ENCODE assay signal across 13 mouse cellular contexts in genomic region chr6:93727630-93728178, GRCm38 (mm10).
DNase-seq lines count a peak whose midpoint lies in the region; ATAC-seq and TF ChIP-seq lines count a peak whose summit lies in the region.
"Had no signal": no experiment of that assay in that cellular context is flagged by ENCODE, and none has a peak within 500 bp of the region (broad histone marks: within the 10 kb centered on the region; RNA-seq: fewer than 3 reads in every experiment).

No protein-coding gene starts in this region.

- ATAC-seq in intestine, postnatal 0 days, result no peak
- 0 out of 2 replicates have a peak, but pooled peaks have one; percentile 37 for ATAC-seq in stomach, embryonic 14.5 days (ENCODE audit: insufficient number of reproducible peaks, insufficient read depth, low FRiP score, low read depth)

- no peaks in the 10 kb centered on the region for H3K27me3 ChIP-seq in intestine, postnatal 0 days (replicated peaks; ENCODE audit: control insufficient read depth, insufficient read depth, low read length)
- no peaks in the 10 kb centered on the region for H3K27me3 ChIP-seq in stomach, embryonic 14.5 days (ENCODE audit: control insufficient read depth, insufficient read depth, low read length)
- no peaks in the 10 kb centered on the region for H3K27me3 ChIP-seq in hindbrain, embryonic 10.5 days (ENCODE audit: insufficient read depth, poor library complexity, severe bottlenecking)
- H3K27me3 ChIP-seq: hindbrain, embryonic 12.5 days had no signal

- 35% methylated on average over 15 of the region's 15 CpGs for WGBS in intestine, postnatal 0 days
- WGBS in stomach, embryonic 14.5 days, result 34% methylated on average over 15 of the region's 15 CpGs
- 43% methylated on average over 15 of the region's 15 CpGs for WGBS in hindbrain, embryonic 10.5 days

- no peak overlapping the region for H3K9ac ChIP-seq in intestine, postnatal 0 days (ENCODE audit: low read depth, low read length)
- no peak overlapping the region for H3K9ac ChIP-seq in stomach, embryonic 14.5 days (replicated peaks; ENCODE audit: low read depth, low read length)
- H3K9ac ChIP-seq: hindbrain, embryonic 12.5 days had no signal

- H3K4me2 ChIP-seq in intestine, postnatal 0 days (replicated peaks; ENCODE audit: low read depth), result 0 out of 2 replicates have a peak overlapping the region, but pooled peaks have one; percentile 13
- 0 out of 2 replicates have a peak overlapping the region, but pooled peaks have one; percentile 7 for H3K4me2 ChIP-seq in stomach, embryonic 14.5 days (replicated peaks; ENCODE audit: low read depth, low read length)
- H3K4me2 ChIP-seq: hindbrain, embryonic 12.5 days had no signal

- H3K9me3 ChIP-seq in intestine, postnatal 0 days (ENCODE audit: control insufficient read depth), result no peaks in the 10 kb centered on the region
- H3K9me3 ChIP-seq in stomach, embryonic 14.5 days (ENCODE audit: control insufficient read depth, low read depth, low read length), result no peaks in the 10 kb centered on the region
- no peaks in the 10 kb centered on the region for H3K9me3 ChIP-seq in hindbrain, embryonic 10.5 days
- H3K9me3 ChIP-seq: hindbrain, embryonic 12.5 days had no signal

- no peak overlapping the region for H3K4me3 ChIP-seq in layer of hippocampus, adult 2 months
- no peak overlapping the region for H3K4me3 ChIP-seq in intestine, postnatal 0 days (ENCODE audit: low read depth, low read length)
- no peak overlapping the region for H3K4me3 ChIP-seq in stomach, embryonic 14.5 days (ENCODE audit: low read depth, low read length)
- H3K4me3 ChIP-seq in hindbrain, embryonic 10.5 days, result no peak overlapping the region
- H3K4me3 ChIP-seq: erythroblast, embryonic 14.5 days; hindbrain, embryonic 12.5 days had no signal

- no peak for DNase-seq in layer of hippocampus, adult 2 months (ENCODE audit: low spot score in 2 of 2)
- no peak for DNase-seq in layer of hippocampus, postnatal 36 days
- DNase-seq in kidney, postnatal 4 days, result peak; percentile 17 to 40
- no peak for DNase-seq in left cerebral cortex, adult 9 months (ENCODE audit: low spot score in 2 of 2)
- no peak for DNase-seq in layer of hippocampus, postnatal 25 days (ENCODE audit: extremely low spot score in 1 of 2, low spot score in 1 of 2)
- no peak for DNase-seq in hindbrain, embryonic 10.5 days (ENCODE audit: low spot score)
- DNase-seq: adrenal gland, postnatal 25 days; cerebellum, adult 2 months; right cerebral cortex, adult 18-20 months had no signal

- H3K4me1 ChIP-seq in intestine, postnatal 0 days (replicated peaks; ENCODE audit: control insufficient read depth, insufficient read depth, low read length), result no peaks in the 10 kb centered on the region; the same call in 1 of the 2 replicates
- H3K4me1 ChIP-seq in stomach, embryonic 14.5 days (ENCODE audit: control insufficient read depth, insufficient read depth, low read length), result no peaks in the 10 kb centered on the region
- H3K4me1 ChIP-seq in hindbrain, embryonic 10.5 days (replicated peaks), result peaks cover 34% of the 10 kb centered on the region

- H3K27ac ChIP-seq in layer of hippocampus, adult 2 months, result 0 out of 2 replicates have a peak overlapping the region, but pooled peaks have one; percentile 14
- no peak overlapping the region for H3K27ac ChIP-seq in intestine, postnatal 0 days (ENCODE audit: low read depth, low read length)
- no peak overlapping the region for H3K27ac ChIP-seq in stomach, embryonic 14.5 days (ENCODE audit: low read length)
- H3K27ac ChIP-seq in hindbrain, embryonic 10.5 days, result no peak overlapping the region
- H3K27ac ChIP-seq: hindbrain, embryonic 12.5 days had no signal

- no peaks in the 10 kb centered on the region for H3K36me3 ChIP-seq in intestine, postnatal 0 days (ENCODE audit: control insufficient read depth, insufficient read depth)
- no peaks in the 10 kb centered on the region for H3K36me3 ChIP-seq in stomach, embryonic 14.5 days (ENCODE audit: control insufficient read depth, insufficient read depth, low read length)
- 0 out of 2 replicates have a peak, but pooled peaks cover 2% of the 10 kb centered on the region for H3K36me3 ChIP-seq in hindbrain, embryonic 10.5 days
- H3K36me3 ChIP-seq: hindbrain, embryonic 12.5 days had no signal

- no peak for TF ChIP-seq CTCF in layer of hippocampus, adult 2 months (conservative IDR thresholded peaks at IDR 0.05)
- TF ChIP-seq CTCF in intestine, postnatal 0 days (IDR thresholded peaks at IDR 0.05; ENCODE audit: low read depth), result no peak

Comparison
In these comparisons a context has a peak if more than half of its experiments do, and no peak if none do; other contexts are left out.
1. DNase-seq: peak in kidney, postnatal 4 days (2 of 2); none in layer of hippocampus, adult 2 months (0 of 2), layer of hippocampus, postnatal 36 days (0 of 2), left cerebral cortex, adult 9 months (0 of 2), layer of hippocampus, postnatal 25 days (0 of 2) and hindbrain, embryonic 10.5 days (single experiment).